Mouse (Mus musculus): ENCODE results near the gene Apol6. TPM values are rescaled to one million over a fixed set of nuclear protein-coding genes. Genes with fewer than 3 reads are reported as not detected.
"Not testable (repeated sequence)": the region's sequence is repeated elsewhere in the genome, so short reads cannot be mapped to it uniquely, and the experiment has no call there.

Gene Apol6
- total RNA-seq, 1 experiment from 2014 or later, result 12.1 TPM

DNA sequence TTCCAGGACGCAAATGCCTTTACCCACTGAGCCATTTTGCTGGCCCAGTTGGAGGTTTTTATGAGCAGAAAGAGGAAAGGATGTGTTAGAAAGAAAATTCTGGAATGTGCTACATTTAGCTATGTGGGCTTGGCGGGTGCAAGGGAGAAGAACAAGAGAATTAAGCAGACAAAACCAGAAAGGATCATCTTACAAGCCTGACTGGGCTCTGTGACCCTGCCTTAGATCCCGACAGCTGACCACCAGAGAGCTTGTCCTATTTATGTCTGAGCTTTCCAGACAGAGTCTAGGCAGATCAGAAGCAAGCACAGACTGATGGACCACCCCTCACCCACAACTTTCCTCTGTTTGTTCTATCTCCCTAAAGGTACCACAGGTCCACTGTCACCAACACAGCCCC, 13.3 kb upstream of the Apol6 start:
- DNase-seq, result no peak

DNA sequence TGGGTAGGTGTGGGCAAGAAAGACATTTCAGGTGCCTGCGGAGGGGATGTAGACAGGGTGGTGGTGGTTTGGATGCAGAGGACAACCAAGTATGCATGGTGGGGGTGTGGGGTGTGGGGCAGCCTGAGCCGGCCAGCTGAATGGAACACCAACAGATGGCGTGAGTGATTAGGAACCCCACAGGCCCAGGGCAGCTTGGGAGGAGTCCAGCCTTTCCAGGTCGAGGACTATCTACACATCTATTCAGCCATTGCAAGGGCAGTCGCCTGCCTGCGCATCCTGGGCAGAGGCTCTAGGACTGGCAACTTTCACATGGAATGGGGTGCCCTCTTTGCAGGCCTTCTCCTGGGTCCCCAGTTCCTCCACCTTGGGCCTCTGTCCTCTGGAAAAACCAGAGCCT, 10.0 kb upstream of the Apol6 start:
- DNase-seq, result no peak

DNA sequence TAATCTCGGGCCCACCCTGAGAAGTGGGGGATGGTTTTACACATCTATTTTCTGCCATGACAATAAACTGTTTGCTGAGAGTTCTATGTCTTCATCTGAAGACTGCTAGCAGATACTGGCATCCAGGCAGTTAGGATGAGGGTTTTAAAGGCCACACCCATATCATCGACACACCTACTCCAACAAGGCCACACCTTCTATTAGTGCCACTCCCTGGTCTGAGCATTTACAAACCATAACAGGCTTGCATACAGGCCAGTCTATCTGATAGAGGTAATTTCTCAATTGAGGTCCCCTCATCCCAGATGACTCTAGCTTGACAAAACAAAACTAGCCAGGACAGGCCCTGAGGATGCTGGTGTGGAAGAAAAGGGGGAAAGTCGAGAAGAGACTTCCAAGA, 8.9 kb upstream of the Apol6 start:
- DNase-seq, result no peak

DNA sequence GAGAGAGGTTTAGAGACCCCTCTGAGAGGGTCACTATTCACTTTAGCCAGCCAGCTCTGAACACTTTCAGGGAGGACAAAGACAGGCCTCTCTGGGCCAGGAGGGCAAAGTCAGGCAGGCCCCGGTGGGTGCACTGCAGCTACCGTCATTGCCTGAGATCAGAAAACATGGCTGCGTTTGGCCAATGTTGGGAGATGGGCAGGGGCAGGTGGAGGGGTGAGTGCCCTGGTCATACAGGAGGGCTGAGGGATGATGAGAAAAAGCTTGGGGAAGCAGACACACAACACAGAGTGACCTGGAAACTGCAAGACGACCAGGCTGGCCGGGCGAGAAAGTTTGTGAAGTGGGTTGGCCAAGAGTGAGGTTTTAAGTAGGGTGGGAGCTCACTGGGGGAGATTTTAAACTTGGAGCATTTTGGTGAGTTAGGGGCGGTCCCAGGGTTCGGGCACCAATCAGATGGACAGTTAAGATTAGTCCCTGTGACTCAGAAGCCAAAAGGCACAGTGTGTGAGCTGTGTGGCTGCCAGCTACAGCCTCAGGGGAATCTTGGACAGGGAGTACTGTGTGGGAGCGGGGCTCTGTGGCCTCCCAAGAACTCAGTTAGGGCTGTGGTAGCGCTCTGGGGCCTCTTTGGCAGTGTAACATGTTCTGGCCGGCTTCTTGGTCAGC, 8.1 kb upstream of the Apol6 start:
- DNase-seq, result peak; percentile 77

DNA sequence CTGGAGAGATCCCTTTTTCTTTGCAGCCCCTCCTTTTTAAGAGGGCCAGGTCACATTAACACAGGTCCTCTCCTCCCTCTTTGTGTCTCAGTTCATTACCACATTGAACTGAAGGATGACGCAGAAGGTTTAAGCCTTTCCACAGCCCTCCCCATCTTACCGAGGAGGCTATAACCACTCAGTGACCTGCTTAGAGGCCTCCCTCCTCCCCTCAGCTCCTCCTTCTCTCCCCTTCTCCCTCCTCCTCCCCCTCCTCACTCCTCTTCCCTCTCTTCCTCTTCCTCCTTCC, 7.6 kb upstream of the Apol6 start:
- DNase-seq, result no peak

DNA sequence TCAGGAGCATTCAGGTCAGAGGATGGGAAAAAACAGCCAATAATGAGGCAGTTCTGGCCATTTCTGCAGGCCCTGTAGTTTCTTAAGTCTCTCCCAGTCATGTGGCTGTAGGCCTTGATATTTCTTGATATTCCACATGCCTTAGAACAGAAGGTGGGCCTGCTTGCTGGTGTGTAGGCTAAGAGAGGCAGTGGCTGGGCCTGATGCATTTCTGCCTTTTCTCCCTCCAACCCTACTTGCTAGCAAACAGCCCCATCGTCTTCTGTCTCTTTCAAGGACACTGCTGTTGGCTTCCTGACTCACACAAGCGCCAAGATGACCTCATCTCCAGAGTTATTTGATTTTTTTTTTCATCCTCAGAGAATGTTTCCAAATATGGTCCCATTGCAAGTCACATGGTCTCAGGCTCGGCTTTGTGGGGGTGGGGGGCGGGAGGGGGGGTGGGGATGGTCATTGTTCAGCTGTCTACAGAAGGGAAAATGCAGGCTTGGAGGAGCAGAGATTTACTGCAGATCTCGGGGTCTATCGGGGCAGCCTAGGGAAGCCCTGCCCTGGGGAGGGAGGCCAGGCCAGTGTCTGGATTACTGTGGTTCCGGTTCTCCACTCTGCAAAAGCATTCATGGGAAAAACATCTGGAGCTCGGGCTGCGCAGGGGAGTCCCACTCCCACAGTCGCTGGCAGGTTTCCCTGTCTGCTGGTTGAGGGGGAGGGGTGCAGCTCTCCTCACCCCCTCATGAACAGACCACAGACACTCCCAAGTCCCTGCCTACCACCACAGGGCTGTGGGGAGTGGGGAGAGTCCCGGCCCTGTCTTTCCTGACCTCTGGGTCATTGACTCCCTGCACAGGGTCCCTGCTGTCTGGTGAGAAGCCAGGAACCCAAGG, 7.0 kb upstream of the Apol6 start:
- peak; percentile 58 for DNase-seq

DNA sequence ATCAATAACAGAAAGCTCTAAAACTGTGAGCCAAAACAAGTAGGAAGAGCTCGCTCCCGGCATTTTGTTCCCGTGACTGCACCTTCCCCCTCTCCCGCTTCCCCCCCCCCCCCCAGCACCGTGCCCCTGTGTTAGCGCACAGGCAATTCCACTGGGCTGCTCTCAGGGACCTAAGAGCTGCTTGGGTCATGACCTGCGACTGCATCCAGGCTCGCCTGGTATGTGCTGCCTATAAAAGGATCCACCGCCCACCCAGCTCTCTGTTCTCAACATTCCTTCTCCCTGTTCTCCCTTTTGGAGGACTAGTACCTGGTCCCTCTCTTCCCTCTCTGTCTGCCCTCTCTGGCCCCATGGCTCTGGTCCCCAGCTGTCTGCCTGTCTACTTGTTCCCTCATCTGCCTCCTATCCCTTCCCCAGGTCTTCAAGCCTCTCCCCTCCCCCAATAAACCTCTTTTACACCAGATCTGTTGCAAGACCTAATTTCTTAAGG, 5.3 kb upstream of the Apol6 start:
- no peak for DNase-seq

DNA sequence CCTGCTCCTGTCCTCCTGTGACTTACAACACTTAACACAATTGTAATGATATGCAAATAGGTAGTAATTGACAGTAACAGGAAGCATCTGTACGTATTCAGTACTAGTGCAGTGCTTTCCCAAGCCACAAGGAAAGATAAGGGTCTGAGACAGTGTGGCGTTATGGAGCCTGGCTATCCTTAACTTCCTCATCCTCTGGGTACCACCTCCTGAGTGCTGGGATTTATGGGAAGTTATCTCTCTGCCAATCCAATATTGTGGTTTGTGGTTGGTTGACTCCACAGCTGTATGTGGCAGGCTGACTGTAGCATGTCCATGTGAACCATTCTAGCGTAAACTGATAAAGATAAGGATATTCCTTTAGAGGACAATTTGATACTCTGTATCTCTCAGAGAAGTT, 3.7 kb upstream of the Apol6 start:
- DNase-seq, result no peak

DNA sequence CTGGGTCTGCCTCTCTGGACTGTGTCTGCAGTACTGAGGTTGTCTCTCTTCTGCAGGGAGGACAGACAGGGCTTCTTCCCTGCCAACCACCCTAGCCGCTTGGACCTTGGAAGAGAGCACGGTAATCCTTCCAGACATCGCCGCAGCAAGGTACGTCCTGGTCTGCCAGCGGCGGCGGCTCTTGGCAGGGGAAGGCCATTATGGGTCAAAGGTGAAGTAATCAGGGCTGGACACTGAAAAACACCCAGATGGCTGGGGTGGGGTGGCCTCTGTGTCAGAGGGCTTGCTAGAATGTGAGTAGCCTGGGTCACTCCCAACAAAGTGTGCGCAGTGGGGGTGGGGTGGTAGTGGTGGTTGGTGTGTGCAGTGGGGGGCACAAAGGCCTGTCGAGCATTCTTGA, 1.1 kb downstream of the Apol6 start:
- DNase-seq, result peak; percentile 37

DNA sequence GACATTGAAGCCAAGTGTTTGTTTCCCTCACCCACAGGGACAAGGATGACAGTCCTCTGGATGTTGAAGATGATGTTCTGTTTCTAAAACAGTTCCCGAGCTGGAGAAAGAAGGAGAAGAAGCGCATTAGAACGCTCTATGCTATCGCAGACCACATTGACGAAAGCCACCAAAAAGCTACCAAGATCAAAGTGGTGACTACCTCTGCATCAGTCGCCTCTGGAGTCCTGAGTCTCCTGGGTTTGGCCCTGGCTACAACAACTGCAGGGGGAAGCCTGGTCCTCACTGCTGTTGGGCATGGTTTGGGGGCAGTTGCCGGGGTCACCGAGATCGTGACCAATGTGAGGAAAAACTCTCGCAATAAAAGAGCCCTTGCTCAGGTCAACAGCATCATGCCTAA, 6.0 kb downstream of the Apol6 start, which contains the start of gene Mb:
Gene Mb, minus strand, starts transcription at position 101 of the 400 bp plus-strand sequence.
- no peak for DNase-seq

DNA sequence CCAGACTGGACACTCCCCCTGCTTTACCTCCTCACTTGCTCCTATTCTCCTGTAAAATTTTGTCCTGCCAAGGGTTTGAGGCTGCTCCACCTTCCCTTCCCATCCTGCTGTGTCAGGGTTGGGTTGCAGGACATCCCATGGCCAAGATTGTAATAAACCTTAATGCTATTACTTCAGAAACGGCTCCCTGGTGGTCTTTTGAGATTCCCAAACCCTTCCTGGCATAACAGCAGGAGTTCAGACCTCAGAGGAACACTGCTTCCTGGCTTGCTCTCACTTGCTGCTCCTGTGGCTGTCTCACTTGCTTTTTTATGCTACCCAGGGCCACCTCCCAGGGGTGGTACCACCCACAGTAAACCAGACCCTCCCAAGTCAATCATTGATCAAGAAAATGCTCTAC, 7.6 kb downstream of the Apol6 start:
- DNase-seq, result no peak

DNA sequence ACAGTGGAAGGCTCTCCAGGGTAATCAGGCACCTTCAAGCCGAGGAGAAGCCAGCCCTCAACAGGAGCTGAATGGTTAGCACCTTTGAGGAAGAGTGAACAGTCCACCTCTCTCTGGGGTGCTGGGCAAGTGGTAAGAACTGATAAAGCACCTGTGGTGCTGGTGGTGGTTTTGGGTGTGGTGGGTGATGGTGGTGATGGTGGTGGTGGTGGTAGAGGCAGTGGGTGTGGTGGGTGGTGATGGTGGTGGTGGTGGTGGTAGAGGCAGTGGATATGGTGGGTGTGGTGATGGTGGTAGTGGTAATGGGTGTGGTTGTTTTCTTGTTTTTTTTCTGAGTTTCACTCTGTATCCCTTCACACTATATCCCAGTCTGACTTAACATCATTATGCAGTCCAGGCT, 8.5 kb downstream of the Apol6 start:
- no peak for DNase-seq

DNA sequence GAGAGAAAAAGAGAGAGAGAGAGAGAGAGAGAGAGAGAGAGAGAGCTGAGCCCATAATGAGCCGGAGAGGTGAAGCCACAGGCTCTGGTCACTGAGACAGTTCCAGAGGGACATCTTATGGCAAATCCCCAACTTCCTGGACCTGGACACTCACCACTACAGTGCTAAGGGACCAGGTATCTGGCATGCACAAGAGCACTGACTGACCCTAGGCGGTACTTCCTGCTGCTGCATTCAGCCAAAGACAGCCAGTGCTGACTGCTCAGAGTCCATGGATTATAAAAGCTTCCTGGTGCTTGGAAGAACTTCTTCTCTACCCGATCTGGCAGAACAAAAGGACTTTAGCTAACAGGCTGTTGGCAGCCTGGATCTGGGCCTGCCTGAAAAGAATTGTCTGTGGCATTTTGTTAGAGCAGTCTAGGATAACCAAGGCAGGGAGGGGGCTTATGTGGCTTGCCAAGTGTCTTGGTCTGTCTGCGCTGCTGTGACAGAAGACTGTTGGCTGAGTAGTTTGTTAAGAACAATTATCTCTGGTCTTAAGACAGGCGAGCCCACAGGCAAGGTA, 10.2 kb downstream of the Apol6 start:
- no peak for DNase-seq

DNA sequence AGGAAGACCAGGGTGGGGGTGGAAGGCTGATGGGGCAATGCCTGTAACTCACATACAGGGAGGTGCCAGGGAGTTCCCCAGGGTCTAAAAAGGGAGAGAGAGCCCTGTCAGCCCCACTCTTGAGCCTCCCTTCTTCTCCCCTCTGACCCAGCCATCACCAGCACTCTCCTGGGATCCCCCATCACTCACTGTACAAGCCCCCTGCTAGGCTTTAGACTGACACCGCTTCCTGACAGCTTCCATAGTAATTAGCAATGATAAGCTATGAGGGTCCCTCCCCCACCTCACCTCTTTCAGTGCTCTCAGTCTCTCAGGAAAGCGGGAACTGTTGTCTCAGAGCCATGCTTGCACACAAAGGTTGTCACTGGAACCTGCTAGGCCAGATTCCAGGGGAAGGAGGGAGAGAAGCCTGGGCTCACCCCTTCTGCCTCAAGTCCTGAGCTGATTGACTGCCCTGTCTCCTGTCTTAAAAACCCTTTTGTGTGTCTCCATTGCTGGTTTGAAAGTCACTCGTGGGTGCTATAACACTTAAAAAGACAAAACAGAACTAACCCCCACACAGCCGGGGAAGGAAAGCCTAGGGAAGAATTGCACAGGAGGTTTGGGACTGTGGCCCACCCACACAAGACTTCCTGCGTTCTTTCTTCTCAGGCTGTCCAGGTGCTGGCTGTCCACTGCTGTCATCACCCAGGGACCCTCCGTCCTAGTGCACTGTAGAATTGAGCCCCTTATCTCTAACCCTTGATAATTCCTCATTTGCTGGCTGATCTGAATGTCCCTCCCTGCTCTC, 11.7 kb downstream of the Apol6 start:
- DNase-seq, result no peak

DNA sequence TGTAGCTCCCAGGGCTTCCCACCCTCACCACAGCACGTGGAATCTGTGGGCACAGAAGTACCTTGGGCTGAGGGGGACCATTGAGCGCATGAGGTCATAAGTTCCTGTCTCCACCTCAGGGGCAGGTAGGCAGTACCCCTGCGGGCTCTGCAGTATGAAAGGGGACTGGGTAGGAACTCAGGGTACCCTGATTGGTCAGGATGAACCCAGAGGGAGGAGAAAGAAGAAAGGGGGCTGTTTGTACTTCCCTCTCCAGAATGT, 12.2 kb downstream of the Apol6 start:
- no peak for DNase-seq

DNA sequence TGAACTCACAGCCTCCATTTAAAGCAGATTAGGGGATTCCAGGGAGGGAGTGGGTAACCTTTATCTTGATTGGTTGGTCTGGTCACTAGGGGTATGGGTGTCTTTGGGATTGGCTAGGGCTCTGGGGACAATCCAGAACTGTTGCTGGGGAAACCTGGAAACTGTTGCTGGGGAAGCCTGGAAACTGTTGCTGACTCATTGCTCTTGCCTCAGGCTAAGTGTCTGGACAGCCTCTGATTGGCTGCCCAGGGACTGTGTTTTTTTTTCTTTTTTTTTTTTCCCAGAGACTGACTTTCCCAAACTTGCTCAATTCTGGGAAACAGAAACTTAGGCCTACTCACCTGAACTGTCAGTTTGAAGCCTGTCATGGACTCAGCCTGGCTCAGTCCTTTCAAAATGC, 14.0 kb downstream of the Apol6 start:
- DNase-seq, result no peak

DNA sequence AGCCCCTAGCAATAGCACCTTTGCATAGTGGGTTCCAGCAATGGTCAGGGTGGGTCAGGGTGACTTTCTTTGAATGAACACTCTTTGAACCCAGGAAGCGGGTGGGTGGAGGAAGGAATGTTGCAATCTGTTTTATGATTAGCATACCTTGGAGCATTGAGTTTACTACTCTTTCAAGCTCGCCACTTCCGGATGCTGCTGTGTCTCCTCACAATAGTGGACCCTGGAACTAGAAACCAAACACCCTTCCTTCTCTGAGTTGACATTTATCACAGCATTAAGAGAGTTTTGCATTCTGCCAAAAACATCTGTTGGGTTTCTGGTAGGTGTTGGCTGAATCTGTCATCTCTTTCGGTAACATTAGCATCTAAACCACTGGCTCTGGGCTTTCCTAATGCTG, 14.9 kb downstream of the Apol6 start:
- not testable (repeated sequence) for DNase-seq

DNA sequence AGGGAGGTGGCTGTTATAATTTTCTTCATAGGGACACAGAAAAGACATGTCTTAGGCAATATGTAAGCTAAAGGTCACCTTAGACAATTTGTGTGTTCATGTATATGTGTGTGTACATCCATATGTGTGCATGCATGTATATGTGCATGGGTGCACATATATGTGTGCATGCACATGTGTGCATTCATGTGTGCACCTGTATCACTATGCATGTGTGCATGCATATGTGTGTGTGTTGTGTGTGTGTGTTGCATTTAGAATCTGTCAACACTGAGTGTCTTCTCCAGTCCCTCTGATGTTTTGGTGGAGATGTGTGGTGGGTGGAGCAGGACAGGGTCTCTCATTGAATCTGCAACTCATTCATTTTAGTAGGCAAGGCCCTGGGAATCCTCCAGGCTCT, 18.2 kb downstream of the Apol6 start:
- DNase-seq, result no peak

DNA sequence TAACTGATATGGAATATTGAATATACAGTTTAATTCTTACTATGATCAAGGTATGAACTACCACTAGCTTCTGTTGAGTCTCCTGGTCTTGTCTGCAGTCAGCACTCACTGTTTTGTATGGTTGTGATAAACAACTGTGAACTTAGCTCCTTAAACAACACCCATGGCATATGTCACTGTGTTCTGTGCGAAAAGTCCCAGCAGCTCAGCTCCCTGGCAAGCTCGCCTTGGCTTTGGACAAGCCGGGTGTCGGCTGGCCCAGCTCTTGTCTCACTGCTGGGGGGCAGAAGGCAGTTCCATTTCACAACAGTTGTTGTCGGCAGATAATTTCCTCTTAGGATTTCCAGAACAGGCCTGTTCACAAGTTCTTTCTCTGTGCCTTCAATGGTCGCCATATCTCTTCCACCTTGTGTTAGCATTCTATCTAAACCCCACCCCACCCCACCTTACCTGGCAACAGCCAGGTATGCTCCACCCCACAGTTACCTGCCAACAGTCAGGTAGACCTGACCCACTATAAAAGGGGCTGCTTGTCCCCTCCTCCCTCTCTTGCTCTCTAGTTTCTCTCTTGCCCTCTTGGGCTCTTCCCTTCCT, 20.8 kb downstream of the Apol6 start:
- no peak for DNase-seq

DNA sequence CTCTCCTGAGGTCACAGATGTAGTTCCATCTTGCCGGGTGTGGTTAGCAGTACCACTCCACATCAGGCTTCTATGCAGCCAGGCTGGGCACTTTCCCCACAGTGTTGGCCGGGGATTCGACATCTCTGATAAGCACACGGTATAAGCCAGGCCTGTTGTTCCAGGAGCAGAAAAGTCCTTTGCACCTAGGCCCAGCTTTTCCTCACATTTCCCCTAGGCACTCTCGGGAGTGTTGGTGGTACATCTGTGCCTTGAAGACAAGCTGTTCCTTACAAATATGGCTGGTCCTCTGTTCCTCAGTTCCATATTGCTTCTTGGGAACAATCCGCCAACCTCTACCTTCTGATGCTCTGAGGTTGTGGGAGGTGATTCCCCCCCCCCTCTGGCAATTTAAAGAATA, 21.7 kb downstream of the Apol6 start:
- no peak for DNase-seq

DNA sequence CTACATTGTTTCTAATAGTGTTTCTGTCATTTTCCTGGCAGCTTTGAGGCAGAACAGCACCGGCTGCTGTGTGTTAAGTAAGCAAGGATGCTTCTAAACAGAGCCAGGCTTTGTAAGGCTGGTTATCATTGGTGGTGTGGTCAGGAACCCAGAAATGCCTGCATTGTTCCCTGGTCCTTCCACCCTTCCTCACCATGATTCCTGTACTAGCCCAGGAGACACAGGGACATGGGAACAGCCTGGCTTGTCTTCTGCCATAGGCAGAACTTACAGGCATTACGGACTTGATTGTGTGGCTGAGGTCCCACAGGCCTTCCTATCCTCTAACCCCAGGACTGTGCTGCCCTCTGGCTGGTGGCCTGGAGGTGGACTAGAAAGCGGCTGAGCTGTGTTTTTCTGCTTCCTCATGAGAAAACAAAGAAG, 23.9 kb downstream of the Apol6 start:
- peak; percentile 38 for DNase-seq

DNA sequence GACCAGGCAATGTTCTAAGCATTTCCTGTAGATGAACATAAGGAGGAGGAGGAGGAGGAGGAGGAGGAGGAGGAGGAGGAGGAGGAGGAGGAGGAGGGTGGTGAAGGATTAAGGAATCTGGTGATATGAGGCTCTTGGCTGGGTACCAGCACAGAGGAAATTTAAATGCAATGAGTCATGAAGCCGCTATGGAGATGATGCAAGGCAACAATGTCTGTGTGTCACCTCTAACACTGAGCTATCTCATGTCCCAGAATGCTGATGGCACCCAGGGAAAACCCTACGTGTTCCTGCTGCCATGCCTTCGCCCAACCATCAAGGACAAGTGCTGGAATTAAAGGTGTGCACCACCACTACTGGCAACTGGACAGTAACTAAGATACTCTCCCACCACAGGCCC, 24.5 kb downstream of the Apol6 start:
- no peak for DNase-seq
